Mouse (Mus musculus): ENCODE measurements around the gene Fam208a.

The Fam208a gene

GRCm38 (mm10) chr14:27428573-27428972, at the start of gene Fam208a:
Gene Fam208a, plus strand, starts transcription at chr14:27428834.
- DNase-seq, result peak; percentile 94

GRCm38 (mm10) chr14:27379404-27379803, 49.2 kb upstream of the Fam208a start:
- no peak for DNase-seq

GRCm38 (mm10) chr14:27381459-27381858, 47.2 kb upstream of the Fam208a start:
- DNase-seq, result no peak

GRCm38 (mm10) chr14:27383321-27383830, 45.3 kb upstream of the Fam208a start:
- no peak for DNase-seq

GRCm38 (mm10) chr14:27384143-27384542, 44.5 kb upstream of the Fam208a start:
- DNase-seq, result peak; percentile 35

GRCm38 (mm10) chr14:27388616-27389015, 40.0 kb upstream of the Fam208a start:
- DNase-seq, result no peak

- no peak for DNase-seq
Observed at GRCm38 (mm10) chr14:27389722-27390121, 38.9 kb upstream of the Fam208a start.

GRCm38 (mm10) chr14:27390663-27391062, 38.0 kb upstream of the Fam208a start:
- no peak for DNase-seq

GRCm38 (mm10) chr14:27391776-27392308, 36.8 kb upstream of the Fam208a start:
- no peak for DNase-seq

- DNase-seq, result no peak
Observed at GRCm38 (mm10) chr14:27392660-27393059, 36.0 kb upstream of the Fam208a start.

- no peak for DNase-seq
Observed at GRCm38 (mm10) chr14:27393806-27394205, 34.8 kb upstream of the Fam208a start.

GRCm38 (mm10) chr14:27396424-27396823, 32.2 kb upstream of the Fam208a start:
- no peak for DNase-seq

GRCm38 (mm10) chr14:27397526-27397925, 31.1 kb upstream of the Fam208a start:
- no peak for DNase-seq

- no peak for DNase-seq
Observed at GRCm38 (mm10) chr14:27400495-27400894, 28.1 kb upstream of the Fam208a start.

- peak; percentile 31 for DNase-seq
Observed at GRCm38 (mm10) chr14:27401717-27402278, 26.8 kb upstream of the Fam208a start.

- peak; percentile 57 for DNase-seq
Observed at GRCm38 (mm10) chr14:27402332-27403250, 26.0 kb upstream of the Fam208a start.

- DNase-seq, result peak; percentile 55
Observed at GRCm38 (mm10) chr14:27405452-27405851, 23.2 kb upstream of the Fam208a start.

GRCm38 (mm10) chr14:27405947-27406346, 22.7 kb upstream of the Fam208a start:
- no peak for DNase-seq

- no peak for DNase-seq
Observed at GRCm38 (mm10) chr14:27408240-27408639, 20.4 kb upstream of the Fam208a start.

- no peak for DNase-seq
Observed at GRCm38 (mm10) chr14:27409662-27410061, 19.0 kb upstream of the Fam208a start.

- no peak for DNase-seq
Observed at GRCm38 (mm10) chr14:27411492-27411891, 17.1 kb upstream of the Fam208a start.

- no peak for DNase-seq
Observed at GRCm38 (mm10) chr14:27412699-27413098, 15.9 kb upstream of the Fam208a start.

GRCm38 (mm10) chr14:27413961-27414360, 14.7 kb upstream of the Fam208a start:
- DNase-seq, result peak; percentile 44

- no peak for DNase-seq
Observed at GRCm38 (mm10) chr14:27420816-27421215, 7.8 kb upstream of the Fam208a start.
